Mouse (Mus musculus) adrenal gland, postnatal 10 days (tissue): ENCODE results near the gene Rnaseh2b. TPM values are rescaled to one million over a fixed set of nuclear protein-coding genes. Genes with fewer than 3 reads are reported as not detected.

Experiments used
- total RNA-seq, 2 experiments: library from RNA; stranded (reverse); gene quantifications; 2 replicates each; pipeline ENCODE4 v1.2.3; 2021

The Rnaseh2b gene
- total RNA-seq, 2 experiments from 2014 or later = 18.4 to 21.9 TPM

Other genes starting within 250 kb of the Rnaseh2b start
- under 1 TPM; 0.21 to 0.30 TPM for gene Dleu7, start 458 bp downstream of the Rnaseh2b start, total RNA-seq
- under 1 TPM; 0.82 to 0.84 TPM for gene Gucy1b2, start 163.7 kb downstream of the Rnaseh2b start, total RNA-seq